Mouse (Mus musculus) testis, adult 2 months (tissue): ENCODE results near the gene Ptcd2. TPM values are rescaled to one million over a fixed set of nuclear protein-coding genes. Genes with fewer than 3 reads are reported as not detected.

Experiments used
- H3K27ac ChIP-seq: fragments of 200-500 bp; 2 replicates; pipeline ENCODE4 v1.5.1; 2012; ENCODE audit warnings: low read depth, low read length; ENCODE audit not compliant: control insufficient read depth, insufficient read depth
- H3K27me3 ChIP-seq: fragments of 200-500 bp; 2 replicates; pipeline ENCODE4 v1.6.1; 2012; ENCODE audit warnings: mild to moderate bottlenecking, low read length, moderate library complexity; ENCODE audit not compliant: control insufficient read depth, insufficient read depth
- H3K36me3 ChIP-seq: fragments of 200-500 bp; 2 replicates; pipeline ENCODE4 v1.6.1; 2012; ENCODE audit warnings: mild to moderate bottlenecking, low read length; ENCODE audit not compliant: control insufficient read depth, insufficient read depth
- H3K4me1 ChIP-seq: fragments of 200-500 bp; 2 replicates; pipeline ENCODE4 v1.6.1; 2012; ENCODE audit warnings: low read length; ENCODE audit not compliant: control insufficient read depth, insufficient read depth
- H3K4me3 ChIP-seq: fragments of 200-500 bp; 2 replicates; pipeline ENCODE4 v1.5.1; 2012; ENCODE audit warnings: low read depth, mild to moderate bottlenecking, low read length, moderate library complexity, mixed read lengths; ENCODE audit not compliant: control insufficient read depth
- CTCF ChIP-seq: fragments of 200-500 bp; IDR thresholded peaks from 2 replicates; pipeline ENCODE4 v1.5.1; 2012; ENCODE audit warnings: low read depth, mild to moderate bottlenecking, inconsistent platforms, low read length, moderate library complexity; ENCODE audit not compliant: control insufficient read depth, insufficient read depth, insufficient replicate concordance
- POLR2A ChIP-seq: fragments of 200-500 bp; IDR thresholded peaks from 2 replicates; pipeline ENCODE4 v1.6.1; 2012; ENCODE audit warnings: low read depth, mild to moderate bottlenecking, inconsistent platforms, low read length, moderate library complexity; ENCODE audit not compliant: control insufficient read depth
- polyA plus RNA-seq: library from polyadenylated mRNA; depleted of rRNA; stranded (reverse); fragments of >200 nt; gene quantifications from 2 replicates; pipeline ENCODE4 v1.2.3, GENCODE M21; 2012

Gene Ptcd2
- polyA plus RNA-seq, 1 experiment: 12.0 TPM

DNA sequence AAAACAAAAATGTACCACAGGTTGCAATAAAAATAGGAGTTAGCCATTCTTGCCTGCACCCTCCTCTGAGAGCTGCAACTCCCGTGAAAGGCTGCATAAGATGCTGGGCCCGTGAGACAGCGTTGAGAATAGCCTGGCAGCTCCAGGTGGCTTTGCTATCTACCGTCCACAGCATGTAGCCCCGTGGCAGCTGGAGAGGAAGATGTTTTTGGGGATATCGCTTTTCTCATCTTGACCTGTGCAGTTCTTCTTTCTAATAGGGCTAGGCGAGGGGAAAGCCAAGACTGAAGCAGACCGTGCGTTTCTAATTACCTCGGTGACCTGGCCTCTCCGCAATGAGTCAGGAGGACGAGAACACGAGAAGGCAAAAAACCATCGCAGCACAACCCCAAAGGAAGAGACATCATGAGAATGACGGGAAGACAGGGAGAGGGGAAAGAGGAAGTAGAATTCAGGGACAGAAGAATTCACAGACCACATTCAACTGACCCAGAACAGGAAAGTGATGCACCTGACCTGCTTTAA lies 29.8 kb downstream of the Ptcd2 start:
- TF ChIP-seq POLR2A: no peak
- no peak overlapping the region for H3K27ac ChIP-seq
- H3K4me3 ChIP-seq: no peak overlapping the region
- no peaks in the 10 kb centered on the region; the same call in 1 of the 2 replicates for H3K4me1 ChIP-seq
- no peaks in the 10 kb centered on the region; the same call in 1 of the 2 replicates for H3K36me3 ChIP-seq
- H3K27me3 ChIP-seq: no peaks in the 10 kb centered on the region

DNA sequence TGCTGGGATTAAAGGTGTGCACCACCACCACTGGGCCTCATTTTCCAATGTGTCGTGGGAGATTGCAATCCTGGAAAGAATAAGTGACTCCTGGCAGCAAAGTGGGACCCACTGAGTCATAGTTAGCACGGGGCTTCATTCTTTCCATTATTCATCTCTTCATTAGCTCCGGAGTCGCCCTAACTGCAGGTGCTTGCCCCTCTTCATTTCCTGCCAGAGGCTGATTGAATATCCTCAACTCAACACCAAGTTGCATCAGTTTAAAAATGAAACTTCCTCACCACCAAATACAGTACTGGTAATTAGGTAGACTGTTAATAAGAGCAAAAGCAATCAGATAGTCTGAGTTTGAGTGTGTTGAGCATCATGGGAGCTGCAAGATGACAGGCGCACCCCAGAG lies 30.4 kb downstream of the Ptcd2 start:
- no peaks in the 10 kb centered on the region; the same call in 1 of the 2 replicates for H3K4me1 ChIP-seq
- no peaks in the 10 kb centered on the region for H3K27me3 ChIP-seq
- TF ChIP-seq POLR2A (no peak), CTCF (no peak)
- H3K27ac ChIP-seq: no peak overlapping the region
- no peaks in the 10 kb centered on the region for H3K36me3 ChIP-seq
- no peak overlapping the region for H3K4me3 ChIP-seq

DNA sequence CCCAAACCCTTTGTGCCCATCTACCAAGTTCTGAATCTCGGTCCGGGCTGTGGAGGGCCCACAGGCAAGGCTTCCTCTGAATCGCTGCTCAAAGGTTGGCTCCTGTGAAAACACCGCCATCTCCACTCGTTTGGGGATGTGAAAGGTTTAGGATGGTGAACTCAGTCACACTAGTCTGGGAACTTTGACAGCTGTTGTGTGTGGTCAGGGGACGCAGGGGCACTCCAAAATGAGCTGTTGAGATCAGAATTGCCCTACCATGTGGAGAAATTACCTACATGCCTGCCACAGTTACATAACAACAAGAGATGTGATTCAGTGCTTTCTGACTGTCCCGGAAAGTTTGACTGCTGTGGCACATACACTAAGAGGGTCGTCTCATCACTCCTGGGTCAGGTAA lies 36.1 kb downstream of the Ptcd2 start:
- no peak for TF ChIP-seq CTCF
- TF ChIP-seq POLR2A: no peak
- Histone ChIP-seq H3K36me3 (no peaks in the 10 kb centered on the region), H3K4me3 (no peak overlapping the region), H3K27ac (no peak overlapping the region), H3K27me3 (no peaks in the 10 kb centered on the region), H3K4me1 (no peaks in the 10 kb centered on the region)

DNA sequence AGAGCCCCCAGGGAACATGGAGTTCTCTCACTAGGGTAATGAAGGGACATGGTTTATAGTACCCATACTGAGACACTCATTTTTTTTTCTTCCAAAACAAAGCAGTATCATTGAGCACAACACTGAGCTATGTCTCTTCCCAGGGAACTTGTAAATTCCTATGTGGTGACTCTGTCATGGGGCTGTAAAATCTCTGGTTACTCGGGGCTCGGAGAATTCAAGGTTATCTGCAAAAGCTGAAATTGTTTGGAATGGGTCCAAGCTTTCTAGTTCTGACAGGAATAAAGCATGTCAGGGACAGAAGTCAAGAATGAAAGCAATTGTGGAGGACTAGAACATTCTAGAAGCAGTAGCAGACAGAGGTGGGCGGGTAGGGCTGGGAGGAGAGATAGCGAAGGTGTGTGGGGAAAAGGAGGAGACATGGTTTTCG lies 36.6 kb downstream of the Ptcd2 start:
- no peak for TF ChIP-seq CTCF
- TF ChIP-seq POLR2A: no peak
- H3K4me3 ChIP-seq: no peak overlapping the region
- no peaks in the 10 kb centered on the region for H3K27me3 ChIP-seq

DNA sequence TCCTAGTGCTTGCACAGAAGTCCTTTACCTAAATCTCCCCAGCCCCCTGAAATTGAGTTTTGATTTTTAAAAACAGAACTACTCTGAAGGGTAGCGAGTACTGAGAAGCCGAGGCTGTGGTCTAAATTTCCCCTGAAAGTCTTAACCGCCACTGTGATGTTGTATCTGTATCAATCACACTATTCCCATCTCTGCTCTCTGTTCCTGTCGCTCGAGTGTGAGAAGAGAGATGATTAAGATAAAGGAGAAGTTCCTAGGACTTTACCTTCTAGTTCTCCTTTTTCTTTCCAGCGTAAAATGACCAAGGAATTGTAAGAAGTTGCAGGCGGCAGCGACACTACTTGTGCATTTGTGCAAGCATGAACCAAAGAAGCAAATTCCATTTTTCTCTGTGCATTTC lies 38.3 kb downstream of the Ptcd2 start:
- no peaks in the 10 kb centered on the region for H3K27me3 ChIP-seq
- no peak for TF ChIP-seq POLR2A
- no peak for TF ChIP-seq CTCF
- no peak overlapping the region for H3K27ac ChIP-seq
- no peaks in the 10 kb centered on the region for H3K4me1 ChIP-seq
- H3K36me3 ChIP-seq: no peaks in the 10 kb centered on the region
- H3K4me3 ChIP-seq: no peak overlapping the region

More for the DNA sequence above, 36.6 kb downstream of the Ptcd2 start:
- Histone ChIP-seq H3K36me3 (no peaks in the 10 kb centered on the region), H3K27ac (no peak overlapping the region), H3K4me1 (no peaks in the 10 kb centered on the region)

DNA sequence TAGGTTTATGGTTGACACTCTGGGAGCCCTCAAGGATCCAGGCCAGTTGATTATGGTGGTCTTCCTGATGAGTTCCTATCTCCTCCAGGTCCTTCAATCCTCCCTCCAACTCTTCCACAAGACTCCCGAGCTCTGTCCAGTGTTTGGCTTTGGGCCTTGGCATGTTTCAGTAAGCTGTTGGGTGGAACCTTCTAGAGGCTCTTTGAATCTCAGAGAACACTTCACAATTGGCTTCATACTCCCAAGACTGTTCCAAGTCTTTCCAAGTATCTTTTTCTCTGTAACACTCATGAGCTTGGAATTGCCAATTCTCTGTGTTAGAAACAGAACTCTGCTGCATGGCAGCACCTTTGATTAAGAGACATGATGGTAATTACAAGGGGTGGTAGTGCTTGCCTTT lies 39.3 kb downstream of the Ptcd2 start:
- Histone ChIP-seq H3K36me3 (no peaks in the 10 kb centered on the region), H3K27ac (no peak overlapping the region), H3K4me3 (no peak overlapping the region), H3K4me1 (no peaks in the 10 kb centered on the region), H3K27me3 (no peaks in the 10 kb centered on the region)
- no peak for TF ChIP-seq CTCF
- no peak for TF ChIP-seq POLR2A

DNA sequence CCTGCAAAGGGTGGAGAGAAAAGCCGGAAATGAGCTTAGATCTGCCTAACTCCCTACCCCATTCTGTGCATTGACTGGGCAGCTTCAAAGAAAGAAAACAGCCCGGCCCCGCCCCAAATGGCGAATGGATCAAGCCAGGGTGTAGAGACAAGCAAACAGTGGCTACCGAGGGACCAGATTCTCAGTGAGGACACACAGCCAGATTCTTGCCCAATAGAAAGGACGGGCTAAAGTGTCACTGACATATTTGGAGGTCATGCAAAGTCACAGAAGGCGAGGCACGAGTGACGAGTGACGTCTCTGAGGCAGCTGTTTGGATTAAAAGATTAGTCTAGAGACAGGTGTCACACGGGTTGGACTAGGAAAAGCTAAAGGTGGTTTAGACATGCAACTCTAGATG lies 40.1 kb downstream of the Ptcd2 start:
- no peaks in the 10 kb centered on the region for H3K27me3 ChIP-seq
- H3K4me1 ChIP-seq: no peaks in the 10 kb centered on the region
- no peak overlapping the region for H3K4me3 ChIP-seq
- no peak overlapping the region for H3K27ac ChIP-seq
- no peak for TF ChIP-seq POLR2A
- TF ChIP-seq CTCF: no peak
- H3K36me3 ChIP-seq: no peaks in the 10 kb centered on the region

DNA sequence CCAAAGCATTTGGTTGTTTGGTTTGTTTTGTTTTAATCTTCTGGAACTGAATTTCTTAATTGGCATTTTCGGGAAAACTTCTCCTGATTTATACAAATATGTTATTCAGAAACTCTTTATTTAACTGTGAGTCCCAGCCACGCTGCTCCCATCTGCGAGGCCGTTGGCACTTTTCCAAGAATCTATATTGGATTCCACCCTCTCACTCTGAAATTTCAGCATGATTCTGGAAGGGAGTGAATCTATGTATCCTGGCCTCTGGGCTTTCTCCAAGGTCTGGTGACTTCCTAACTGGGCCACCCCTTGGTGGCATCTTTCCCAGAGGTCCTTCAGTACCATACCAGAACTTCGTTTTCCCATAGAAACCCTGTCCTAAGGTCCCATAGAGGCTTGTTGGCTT lies 40.7 kb downstream of the Ptcd2 start:
- Histone ChIP-seq H3K27me3 (no peaks in the 10 kb centered on the region), H3K4me1 (no peaks in the 10 kb centered on the region), H3K27ac (no peak overlapping the region), H3K36me3 (no peaks in the 10 kb centered on the region), H3K4me3 (no peak overlapping the region)
- TF ChIP-seq POLR2A (no peak), CTCF (no peak)

DNA sequence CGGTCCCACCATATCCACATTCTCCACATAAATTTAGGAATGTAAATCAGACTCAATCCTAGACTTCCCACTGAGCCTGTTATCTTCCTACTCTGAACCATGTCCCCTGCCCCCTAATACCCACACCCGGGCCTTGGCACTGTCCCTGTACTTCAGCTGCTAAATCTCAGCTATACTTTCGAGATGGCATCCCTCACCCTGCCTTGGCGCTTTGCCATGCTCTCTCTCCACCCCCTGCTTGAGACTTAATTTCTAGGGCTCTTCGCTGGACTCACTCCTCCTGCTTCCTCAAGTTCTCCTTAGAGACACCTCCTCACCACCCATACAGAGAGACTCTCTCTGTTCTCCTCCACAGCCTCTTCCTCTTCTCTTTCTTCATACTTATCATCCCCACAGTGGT lies 44.6 kb downstream of the Ptcd2 start:
- no peaks in the 10 kb centered on the region for H3K27me3 ChIP-seq
- no peak for TF ChIP-seq CTCF
- no peak for TF ChIP-seq POLR2A

More for the DNA sequence above, 44.6 kb downstream of the Ptcd2 start:
- Histone ChIP-seq H3K27ac (no peak overlapping the region), H3K36me3 (no peaks in the 10 kb centered on the region), H3K4me3 (no peak overlapping the region), H3K4me1 (no peaks in the 10 kb centered on the region)
